ENCODE assay signal across 31 mouse cellular contexts in the genomic region with DNA sequence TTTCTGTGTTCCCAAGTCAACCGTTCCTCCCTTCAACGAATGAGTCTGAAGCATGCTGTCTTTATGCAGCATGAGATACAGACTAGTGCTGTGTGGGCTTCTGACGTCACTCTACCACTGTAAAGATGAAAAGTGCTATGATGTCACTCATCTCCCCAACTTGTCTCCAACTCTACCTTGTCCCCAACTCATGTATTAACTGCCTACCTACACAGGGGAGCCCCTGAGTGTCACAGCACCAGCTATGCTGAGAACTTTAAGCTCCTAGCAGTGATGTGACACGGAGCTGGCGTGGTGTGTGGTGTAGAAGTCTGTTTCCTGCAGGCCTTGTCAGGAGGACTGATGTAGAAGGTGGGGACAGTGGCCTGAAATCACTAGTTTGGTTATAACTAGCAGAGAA. TPM values are rescaled to one million over a fixed set of nuclear protein-coding genes. Genes with fewer than 3 reads are reported as not detected.
DNase-seq lines count a peak whose midpoint lies in the region.
"Had no signal": no experiment of that assay in that cellular context is flagged by ENCODE, and none has a peak within 500 bp of the region (broad histone marks: within the 10 kb centered on the region; RNA-seq: fewer than 3 reads in every experiment).

No protein-coding gene starts in this region.

- H3K4me3 ChIP-seq in limb, embryonic 10.5 days: no peak overlapping the region
- H3K4me3 ChIP-seq: embryonic facial prominence, embryonic 10.5 days; embryonic facial prominence, embryonic 15.5 days; forebrain, embryonic 12.5 days; heart, embryonic 10.5 days; heart, embryonic 15.5 days; hindbrain, embryonic 13.5 days; left cerebral cortex, adult 2 months; limb, embryonic 15.5 days; lung, embryonic 15.5 days had no signal

- 60% methylated on average over 5 of the region's 5 CpGs for WGBS in limb, embryonic 10.5 days

- no peaks in the 10 kb centered on the region for H3K9me3 ChIP-seq in limb, embryonic 10.5 days (replicated peaks)
- H3K9me3 ChIP-seq: embryonic facial prominence, embryonic 10.5 days; embryonic facial prominence, embryonic 15.5 days; forebrain, embryonic 12.5 days; heart, embryonic 10.5 days; heart, embryonic 15.5 days; hindbrain, embryonic 13.5 days; limb, embryonic 15.5 days; lung, embryonic 15.5 days had no signal

- H3K4me1 ChIP-seq in limb, embryonic 10.5 days: peaks cover 62% of the 10 kb centered on the region

- intact Hi-C loops in left cerebral cortex, postnatal 25 days (cut with DNase I): no loop called here

- H3K36me3 ChIP-seq in limb, embryonic 10.5 days: no peaks in the 10 kb centered on the region
- H3K36me3 ChIP-seq: embryonic facial prominence, embryonic 10.5 days; embryonic facial prominence, embryonic 15.5 days; forebrain, embryonic 12.5 days; heart, embryonic 10.5 days; heart, embryonic 15.5 days; hindbrain, embryonic 13.5 days; limb, embryonic 15.5 days; lung, embryonic 15.5 days had no signal

- DNase-seq in testis, postnatal 10 days (ENCODE audit: low spot score): peak; percentile 35
- DNase-seq in testis, postnatal 14 days (ENCODE audit: low spot score): no peak
- peak; percentile 59 for DNase-seq in CD4-positive, CD25-positive, alpha-beta regulatory T cell, adult 2 months (ENCODE audit: low read depth, low spot score)
- DNase-seq in T-cell, adult 2 months (ENCODE audit: low spot score): peak; percentile 61
- no peak for DNase-seq in limb, embryonic 10.5 days (ENCODE audit: low spot score)
- DNase-seq in lung, adult 18-20 months: no peak
- DNase-seq in cerebellum, postnatal 14 days: no peak
- DNase-seq in left cerebral cortex, postnatal 25 days (ENCODE audit: low spot score in 2 of 2): no peak
- DNase-seq: adrenal gland, postnatal 25 days; B cell, adult 2 months; cerebellum, adult 18-20 months; cerebellum, postnatal 10 days; forebrain, postnatal 0 days; gastrocnemius, postnatal 14 days; heart, postnatal 36 days; kidney, adult 11 months; left cerebral cortex, postnatal 4 days; midbrain, embryonic 14.5 days; right cerebral cortex, postnatal 25 days; spleen, adult 18-20 months had no signal

- peak overlapping the region; percentile 14; the same call in 1 of the 2 replicates for H3K27ac ChIP-seq in limb, embryonic 10.5 days
- H3K27ac ChIP-seq: embryonic facial prominence, embryonic 10.5 days; embryonic facial prominence, embryonic 15.5 days; forebrain, embryonic 12.5 days; heart, embryonic 10.5 days; heart, embryonic 15.5 days; hindbrain, embryonic 13.5 days; left cerebral cortex, adult 2 months; limb, embryonic 15.5 days; liver, embryonic 14.5 days; lung, embryonic 15.5 days had no signal

- no peaks in the 10 kb centered on the region for H3K27me3 ChIP-seq in limb, embryonic 10.5 days (ENCODE audit: low read depth, poor library complexity, severe bottlenecking)
- H3K27me3 ChIP-seq: embryonic facial prominence, embryonic 15.5 days; heart, embryonic 15.5 days; limb, embryonic 15.5 days; lung, embryonic 15.5 days; Patski had no signal

RNA-seq across cellular contexts. Expression of gene Usp3, which starts 5.7 kb away (rescaled TPM):
- 104 and 105 TPM in 2 replicates for polyA plus RNA-seq in limb, embryonic 10.5 days (2016; fragmentation: Nextera tagmentation; extraction: Ambion mirVana)
- 10 to 100 TPM; 30.5 to 30.8 TPM for total RNA-seq in left cerebral cortex, postnatal 25 days (2021)

Comparison
In these comparisons a context has a peak if more than half of its experiments do, and no peak if none do; other contexts are left out.
1. DNase-seq: peak in testis, postnatal 10 days (single experiment), CD4-positive, CD25-positive, alpha-beta regulatory T cell, adult 2 months (single experiment) and T-cell, adult 2 months (single experiment); none in testis, postnatal 14 days (single experiment), limb, embryonic 10.5 days (single experiment), lung, adult 18-20 months (0 of 2), cerebellum, postnatal 14 days (0 of 2) and left cerebral cortex, postnatal 25 days (0 of 2).